Mouse (Mus musculus) left cerebral cortex, postnatal 10 days (tissue): ENCODE results near the gene Gm2956. TPM values are rescaled to one million over a fixed set of nuclear protein-coding genes. Genes with fewer than 3 reads are reported as not detected.
"Not testable (repeated sequence)": the region's sequence is repeated elsewhere in the genome, so short reads cannot be mapped to it uniquely, and the experiment has no call there.

Experiments
- DNase-seq, 2 experiments: peaks; one replicate each; pipeline ENCODE4 v3.0.0; 2021 to 2022; ENCODE audit warnings: low spot score in 2 of 2, mixed read lengths in 1 of 2; ENCODE audit errors: extremely low spot score in 1 of 2
- intact Hi-C: fragments of 180-260 bp; cut with DNase I; formaldehyde crosslinking; loops from one replicate; pipeline ENCODE4 v1.15.1; 2025
- total RNA-seq, 2 experiments: library from RNA; stranded (reverse); gene quantifications; 2 replicates each; pipeline ENCODE4 v1.2.3; 2021

Gm2956 gene
- total RNA-seq: under 1 TPM; 0.77 to 0.86 TPM

- not testable (repeated sequence) for DNase-seq
Measured at GRCm38 (mm10) chr14:3332087-3332677, at the start of gene Gm2956. Gm2956 (plus strand) TSS chr14:3332627.

DNA sequence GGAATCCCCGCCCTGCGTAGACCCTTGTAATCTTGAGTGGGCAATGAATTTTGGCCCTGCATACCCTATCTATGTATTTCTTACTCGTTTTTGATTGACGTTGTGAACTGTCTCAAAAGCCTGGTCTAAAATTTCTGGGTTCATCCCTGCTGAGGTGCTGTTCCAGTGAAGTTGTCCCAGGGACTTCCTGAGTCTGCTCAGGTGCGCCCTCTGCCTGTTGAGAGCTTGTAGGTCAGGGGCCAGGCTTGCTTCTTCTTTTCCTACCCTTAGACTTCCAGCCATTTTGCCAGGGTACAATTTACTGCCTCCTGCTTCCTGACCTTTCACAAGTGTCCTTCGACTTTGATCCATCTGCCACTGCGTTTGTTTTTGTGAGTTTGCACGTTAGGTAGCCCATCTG lies 979 bp downstream of the Gm2956 start:
- intact Hi-C loops, DNase-seq: not testable (repeated sequence)

More at GRCm38 (mm10) chr14:3332087-3332677, at the start of gene Gm2956:
- intact Hi-C loops: not testable (repeated sequence)

DNA sequence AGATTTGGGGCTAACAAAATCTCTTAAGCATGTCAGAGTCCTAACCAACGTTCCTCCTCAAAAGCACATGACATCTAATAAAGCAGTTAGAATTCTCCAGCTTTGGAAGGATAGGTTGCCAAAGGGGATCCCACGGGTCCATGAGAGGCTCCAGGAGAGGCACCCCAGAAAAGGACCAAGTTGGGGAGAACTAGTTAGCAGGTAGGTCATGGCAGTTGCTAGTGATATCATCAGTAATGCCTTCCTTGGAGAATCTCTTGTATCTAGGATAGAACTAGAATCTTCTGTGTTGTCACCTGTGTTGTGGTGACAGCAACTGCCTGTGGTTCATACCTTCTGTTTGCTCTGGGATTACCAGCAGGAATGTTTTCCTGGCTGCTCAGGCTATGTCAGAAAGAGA lies 62.4 kb downstream of the Gm2956 start, which contains the start of gene Gm10413:
TSS of gene Gm10413 (plus strand) at position 301 of the 400 bp plus-strand sequence.
- DNase-seq, intact Hi-C loops: not testable (repeated sequence)

Other genes with a start within 250 kb of the Gm2956 start
- gene Gm10340, start 198.6 kb upstream of the Gm2956 start, total RNA-seq: under 1 TPM in 1 of 2 experiments, not detected in 1; 0.24 TPM
- gene Gm5795, start 144.4 kb upstream of the Gm2956 start, total RNA-seq: under 1 TPM; 0.51 to 0.62 TPM
- 1 to 10 TPM; 6.3 to 6.5 TPM for gene D830030K20Rik, start 124.1 kb upstream of the Gm2956 start, total RNA-seq
- gene Gm10413, start 62.5 kb downstream of the Gm2956 start, total RNA-seq: not detected
- 1 to 10 TPM; 8.4 to 8.5 TPM for gene Gm10409, start 80.0 kb downstream of the Gm2956 start, total RNA-seq
- 1 to 10 TPM in 1 of 2 experiments, under 1 TPM in 1; 0.94 to 2.1 TPM for gene Gm3005, start 95.5 kb downstream of the Gm2956 start, total RNA-seq
- under 1 TPM in 1 of 2 experiments, not detected in 1; 0.43 TPM for gene Gm10408, start 116.8 kb downstream of the Gm2956 start, total RNA-seq